Mouse (Mus musculus): ENCODE data around the gene Inhbc. TPM values are rescaled to one million over a fixed set of nuclear protein-coding genes. Genes with fewer than 3 reads are reported as not detected.

The Inhbc gene
- total and polyA plus RNA-seq, 3 experiments, result 0.20 to 0.38 TPM; not detected in 1

DNA sequence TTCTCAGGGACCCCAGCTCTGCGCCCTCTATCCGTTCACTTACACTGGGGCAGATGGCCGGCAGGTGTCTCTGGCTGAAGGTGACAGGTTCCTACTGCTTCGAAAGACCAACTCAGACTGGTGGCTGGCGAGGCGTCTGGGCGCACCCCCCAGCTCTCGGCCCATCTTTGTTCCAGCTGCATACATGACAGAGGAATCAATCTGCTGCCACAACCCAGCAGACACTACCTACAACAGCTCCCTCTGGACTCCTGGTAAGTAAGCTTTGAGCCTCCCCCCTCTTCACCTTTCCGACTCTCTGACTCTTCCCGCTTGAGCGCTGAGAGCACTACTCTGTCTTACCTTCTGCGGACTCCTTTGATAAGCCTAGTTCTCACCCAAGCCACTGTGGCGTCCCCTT, 48.1 kb downstream of the Inhbc start:
- Histone ChIP-seq H3K4me2 (ENCODE audit: insufficient read depth, low read depth, poor library complexity, severe bottlenecking) (no peak overlapping the region), H3K27me3 (replicated peaks) (no peaks in the 10 kb centered on the region), H3K79me2 (replicated peaks; ENCODE audit: control insufficient read depth, extremely low read depth, insufficient read depth, poor library complexity, severe bottlenecking) (no peaks in the 10 kb centered on the region), H3K36me3 (replicated peaks in 1 of 2; ENCODE audit: control insufficient read depth in 1 of 2, insufficient read depth in 1 of 2, low read length in 1 of 2) (peaks cover 14 to 20% of the 10 kb centered on the region in 2 experiments), H3K4me1 (ENCODE audit: control insufficient read depth in 1 of 2, insufficient read depth in 2 of 2) (peaks cover 5 to 36% of the 10 kb centered on the region in 2 experiments), H3K9me3 (replicated peaks; ENCODE audit: low read length) (no peaks in the 10 kb centered on the region), H3K4me3 (replicated peaks in 1 of 3; ENCODE audit: low read depth in 2 of 3, low read length in 2 of 3, poor library complexity in 1 of 3) (no peak overlapping the region), H3K27ac (ENCODE audit: insufficient read depth, low read depth) (no peak overlapping the region), H3K9ac (ENCODE audit: insufficient read depth, low read depth) (no peak overlapping the region)
- in situ Hi-C loops (cut with MboI; ENCODE audit: low pct_ligation_motif_present, low pct_unique_long_range_greater_than_20kb, low sequenced_read_pairs), result no loop called here
- dilution Hi-C loops (cut with MboI; ENCODE audit: extremely low pct_ligation_motif_present, extremely low pct_unique_long_range_greater_than_20kb, low sequenced_read_pairs), result no loop called here
- no peak for DNase-seq (ENCODE audit: extremely low read depth)
- no peak for TF ChIP-seq ETS1 (conservative IDR thresholded peaks at IDR 0.05; ENCODE audit: low read depth, low read length)
- no peak for TF ChIP-seq SMC3 (IDR thresholded peaks at IDR 0.05; ENCODE audit: low read depth, low read length)
- no peak for TF ChIP-seq MAZ (IDR thresholded peaks at IDR 0.05; ENCODE audit: low read depth, low read length)
- TF ChIP-seq MAX (IDR thresholded peaks at IDR 0.05; ENCODE audit: low read length), result no peak

DNA sequence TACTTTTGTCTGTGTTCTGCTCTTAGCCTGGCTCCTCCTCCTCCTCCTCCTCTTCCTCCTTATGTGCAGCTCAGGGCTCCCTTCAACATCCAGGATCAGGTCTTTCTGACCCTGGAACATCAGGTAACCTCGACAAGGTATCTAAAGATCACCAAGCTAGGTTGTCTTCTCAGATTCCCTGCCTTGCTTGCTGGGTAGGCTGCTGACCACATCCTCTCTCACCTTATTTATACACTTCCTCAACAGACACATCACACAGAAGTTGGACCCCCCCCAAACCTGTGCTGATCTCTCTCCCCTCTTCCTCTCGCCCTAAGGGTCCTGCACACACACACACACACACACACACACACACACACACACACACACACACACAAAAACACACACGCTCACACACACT, 48.6 kb downstream of the Inhbc start, which contains the start of gene Arhgap9:
Gene Arhgap9, plus strand, starts transcription at position 344 of the 400 bp plus-strand sequence.
- no peak within 1 kb of the TSS for H3K27ac ChIP-seq (ENCODE audit: insufficient read depth, low read depth)
- no peak within 1 kb of the TSS for H3K9ac ChIP-seq (ENCODE audit: insufficient read depth, low read depth)
- in situ Hi-C loops (cut with MboI; ENCODE audit: low pct_ligation_motif_present, low pct_unique_long_range_greater_than_20kb, low sequenced_read_pairs), result no loop called here
- TF ChIP-seq IRF4 (IDR thresholded peaks at IDR 0.05; ENCODE audit: low read depth, low read length) (no peak), ELF1 (IDR thresholded peaks at IDR 0.05; ENCODE audit: low read depth, low read length) (no peak), JUND (conservative IDR thresholded peaks at IDR 0.05; ENCODE audit: low read depth, low read length) (no peak), MAZ (IDR thresholded peaks at IDR 0.05; ENCODE audit: low read depth, low read length) (no peak), BHLHE40 (IDR thresholded peaks at IDR 0.05; ENCODE audit: low read depth, low read length) (no peak), POLR2AphosphoS2 (IDR thresholded peaks at IDR 0.05; ENCODE audit: low read depth, low read length) (no peak), PAX5 (IDR thresholded peaks at IDR 0.05; ENCODE audit: low read length) (no peak), NRF1 (IDR thresholded peaks at IDR 0.05; ENCODE audit: low read depth, low read length) (no peak), POLR2A (IDR thresholded peaks at IDR 0.05; ENCODE audit: low read depth, low read length) (no peak), ZC3H11A (IDR thresholded peaks at IDR 0.05; ENCODE audit: low read depth, low read length) (no peak), USF1 (IDR thresholded peaks at IDR 0.05; ENCODE audit: low read depth, low read length) (no peak), MEF2A (IDR thresholded peaks at IDR 0.05; ENCODE audit: borderline replicate concordance, low read depth, low read length) (no peak), MYC (IDR thresholded peaks at IDR 0.05; ENCODE audit: low read depth, low read length) (no peak), HCFC1 (IDR thresholded peaks at IDR 0.05; ENCODE audit: low read depth, low read length) (no peak), UBTF (IDR thresholded peaks at IDR 0.05; ENCODE audit: low read depth, low read length) (no peak), MXI1 (IDR thresholded peaks at IDR 0.05; ENCODE audit: low read depth, low read length) (no peak), JUN (IDR thresholded peaks at IDR 0.05; ENCODE audit: insufficient read depth, low read depth, low read length) (no peak)
- no peak for DNase-seq (ENCODE audit: extremely low read depth)
- peak within 1 kb of the TSS in 2 of 3 experiments; percentile 58 to 75 for H3K4me3 ChIP-seq (replicated peaks in 1 of 3; ENCODE audit: low read depth in 2 of 3, low read length in 2 of 3, poor library complexity in 1 of 3)
- H3K4me2 ChIP-seq (ENCODE audit: insufficient read depth, low read depth, poor library complexity, severe bottlenecking), result 0 out of 2 replicates have a peak within 1 kb of the TSS, but pooled peaks have one; percentile 97
- H3K9me3 ChIP-seq (replicated peaks; ENCODE audit: low read length), result no peaks in the 10 kb centered on the region
- H3K4me1 ChIP-seq (ENCODE audit: control insufficient read depth in 1 of 2, insufficient read depth in 2 of 2), result peaks cover 5 to 36% of the 10 kb centered on the region in 2 experiments
- peaks cover 10 to 14% of the 10 kb centered on the region in 2 experiments for H3K36me3 ChIP-seq (replicated peaks in 1 of 2; ENCODE audit: control insufficient read depth in 1 of 2, insufficient read depth in 1 of 2, low read length in 1 of 2)
- dilution Hi-C loops (cut with MboI; ENCODE audit: extremely low pct_ligation_motif_present, extremely low pct_unique_long_range_greater_than_20kb, low sequenced_read_pairs), result no loop called here
- no peaks in the 10 kb centered on the region for H3K79me2 ChIP-seq (replicated peaks; ENCODE audit: control insufficient read depth, extremely low read depth, insufficient read depth, poor library complexity, severe bottlenecking)
- no peaks in the 10 kb centered on the region for H3K27me3 ChIP-seq (replicated peaks)
